Mouse (Mus musculus): Measurements from ENCODE around the gene Spink4. TPM values are rescaled to one million over a fixed set of nuclear protein-coding genes. Genes with fewer than 3 reads are reported as not detected.

The Spink4 gene
- polyA plus RNA-seq, 1 experiment: not detected

- no peak for TF ChIP-seq GATA1 (IDR thresholded peaks at IDR 0.05; ENCODE audit: low read length)
Measured at GRCm38 (mm10) chr4:40933694-40934093, 13.8 kb downstream of the Spink4 start.

GRCm38 (mm10) chr4:40936175-40936839, 16.5 kb downstream of the Spink4 start:
- TF ChIP-seq GATA1 (IDR thresholded peaks at IDR 0.05; ENCODE audit: low read length): no peak

GRCm38 (mm10) chr4:40938793-40939192, 18.9 kb downstream of the Spink4 start:
- TF ChIP-seq GATA1 (IDR thresholded peaks at IDR 0.05; ENCODE audit: low read length): no peak

- no peak for TF ChIP-seq GATA1 (IDR thresholded peaks at IDR 0.05; ENCODE audit: low read length)
Measured at GRCm38 (mm10) chr4:40943651-40944050, 23.8 kb downstream of the Spink4 start.

- no peak for TF ChIP-seq GATA1 (IDR thresholded peaks at IDR 0.05; ENCODE audit: low read length)
Measured at GRCm38 (mm10) chr4:40946516-40947121, 26.8 kb downstream of the Spink4 start.

GRCm38 (mm10) chr4:40947565-40948159, 27.8 kb downstream of the Spink4 start:
- TF ChIP-seq GATA1 (IDR thresholded peaks at IDR 0.05; ENCODE audit: low read length): no peak

GRCm38 (mm10) chr4:40948160-40948708, 28.4 kb downstream of the Spink4 start, which contains the start of the genes Bag1 and Chmp5:
Gene Bag1 (minus strand): TSS chr4:40948294.
Gene Chmp5 (plus strand): TSS chr4:40948407.
- TF ChIP-seq GATA1 (IDR thresholded peaks at IDR 0.05; ENCODE audit: low read length): no peak

- no peak for TF ChIP-seq GATA1 (IDR thresholded peaks at IDR 0.05; ENCODE audit: low read length)
Measured at GRCm38 (mm10) chr4:40953521-40953920, 33.7 kb downstream of the Spink4 start.

- TF ChIP-seq GATA1 (IDR thresholded peaks at IDR 0.05; ENCODE audit: low read length): no peak
Measured at GRCm38 (mm10) chr4:40955942-40956341, 36.1 kb downstream of the Spink4 start.

GRCm38 (mm10) chr4:40963536-40963935, 43.7 kb downstream of the Spink4 start:
- TF ChIP-seq GATA1 (IDR thresholded peaks at IDR 0.05; ENCODE audit: low read length): no peak

GRCm38 (mm10) chr4:40969161-40969560, 49.3 kb downstream of the Spink4 start:
- TF ChIP-seq GATA1 (IDR thresholded peaks at IDR 0.05; ENCODE audit: low read length): no peak

- TF ChIP-seq GATA1 (IDR thresholded peaks at IDR 0.05; ENCODE audit: low read length): no peak
Measured at GRCm38 (mm10) chr4:40969781-40970591, 50.1 kb downstream of the Spink4 start.

- TF ChIP-seq GATA1 (IDR thresholded peaks at IDR 0.05; ENCODE audit: low read length): no peak
Measured at GRCm38 (mm10) chr4:40970592-40970841, 50.7 kb downstream of the Spink4 start.

- TF ChIP-seq GATA1 (IDR thresholded peaks at IDR 0.05; ENCODE audit: low read length): no peak
Measured at GRCm38 (mm10) chr4:40970842-40971701, 51.2 kb downstream of the Spink4 start, which contains the start of gene Nfx1. Gene Nfx1 (plus strand): TSS chr4:40970906.

- TF ChIP-seq GATA1 (IDR thresholded peaks at IDR 0.05; ENCODE audit: low read length): no peak
Measured at GRCm38 (mm10) chr4:40971744-40972143, 51.9 kb downstream of the Spink4 start.
